Mouse (Mus musculus) lung, postnatal 10 days (tissue): ENCODE measurements at regions not wholly inside any gene's neighbourhood (a gene's known extent, or its start where the extent isn't known, plus 50 kb on each side); places are given as distances from the start of the nearest gene placed in this dataset.

ENCODE experiments used
- DNase-seq: peaks from one replicate; pipeline ENCODE4 v3.0.0; 2021

DNA sequence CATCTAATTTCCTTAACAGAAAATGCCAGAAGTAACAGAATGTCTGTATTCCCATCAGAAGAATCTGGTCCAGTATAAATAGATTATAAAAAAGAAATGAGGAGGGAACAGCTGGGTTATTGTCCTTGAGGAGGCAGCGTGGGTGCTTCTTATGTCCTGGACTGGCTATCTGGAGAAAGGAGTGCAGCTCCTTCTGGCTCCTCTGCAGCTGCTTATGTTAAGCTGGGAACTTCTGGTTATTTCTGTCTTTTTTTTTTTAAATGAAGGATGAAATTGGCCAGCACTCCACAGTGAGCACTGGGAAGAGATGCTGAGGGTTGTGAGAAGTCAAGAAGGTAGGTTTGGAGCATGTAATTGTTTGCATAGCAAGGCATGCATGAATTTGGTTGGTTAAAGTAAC is 441.5 kb downstream of the Ebf1 start:
- no peak for DNase-seq

- DNase-seq = no peak
Measured at GRCm38 (mm10) chr11:45066592-45066991, 449.5 kb downstream of the Ebf1 start.

DNA sequence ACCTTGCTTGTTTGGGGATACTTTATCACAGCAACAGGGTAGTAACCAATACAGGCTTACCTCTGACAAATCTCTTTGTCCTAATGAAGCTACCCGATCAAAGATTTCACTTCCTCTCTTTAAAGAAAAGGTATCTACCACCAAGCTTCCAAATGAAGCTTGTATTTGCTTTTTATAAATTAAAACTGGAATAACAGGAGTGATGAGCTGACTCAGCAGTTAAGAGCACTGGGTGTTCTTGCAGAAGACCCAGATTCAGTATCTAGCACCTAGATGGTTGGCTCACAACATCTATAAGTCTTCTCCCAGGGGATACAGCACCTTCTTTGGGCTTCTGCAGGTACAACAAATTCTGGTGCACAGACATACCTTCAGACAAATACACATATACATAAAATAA is 453.2 kb downstream of the Ebf1 start:
- no peak for DNase-seq

- DNase-seq = no peak
Measured at GRCm38 (mm10) chr11:45071195-45071594, 454.1 kb downstream of the Ebf1 start.

DNA sequence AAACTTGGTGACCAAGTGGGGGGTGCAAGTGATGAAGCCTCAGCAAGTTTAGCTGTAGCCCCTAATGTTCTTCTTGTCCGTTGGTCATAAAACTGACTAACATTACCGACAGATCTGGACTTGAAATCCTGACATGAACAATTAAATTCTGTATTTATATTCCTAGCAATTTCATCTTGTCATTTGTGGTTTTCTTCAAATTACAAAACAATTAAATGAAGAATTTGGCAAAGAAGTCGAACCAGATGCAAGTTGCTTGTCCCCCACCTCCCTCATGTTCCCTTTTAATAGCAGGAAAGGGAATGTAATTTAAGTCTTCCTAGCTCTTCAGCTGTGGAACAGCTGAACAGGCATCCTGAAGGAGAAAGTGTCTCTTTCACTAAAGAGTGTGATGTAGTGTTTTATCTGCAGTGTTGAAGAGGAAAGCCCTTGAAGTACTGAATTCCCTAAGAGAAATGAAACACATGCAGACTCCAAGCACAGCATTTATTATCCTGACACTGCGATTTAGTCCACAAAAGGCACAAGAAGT is 467.5 kb downstream of the Ebf1 start:
- no peak for DNase-seq

DNA sequence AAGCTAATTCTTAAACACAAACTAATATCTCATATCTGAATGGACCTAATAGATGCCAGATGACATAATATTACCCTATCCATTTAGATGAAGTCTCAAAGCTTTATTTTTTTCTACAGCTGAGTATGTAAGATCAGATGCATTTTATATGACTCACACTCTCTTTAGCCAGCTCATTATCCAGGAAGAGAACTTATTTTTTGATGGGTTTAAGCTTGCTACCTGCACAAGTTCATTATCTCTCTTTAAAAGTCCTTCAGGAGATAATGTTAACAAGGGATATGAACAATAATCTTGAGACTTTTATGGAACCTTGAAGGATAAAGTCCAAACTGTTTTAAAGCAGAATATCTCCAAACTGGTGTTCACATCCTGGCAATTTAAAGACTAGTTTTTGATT is 468.0 kb downstream of the Ebf1 start:
- no peak for DNase-seq

DNA sequence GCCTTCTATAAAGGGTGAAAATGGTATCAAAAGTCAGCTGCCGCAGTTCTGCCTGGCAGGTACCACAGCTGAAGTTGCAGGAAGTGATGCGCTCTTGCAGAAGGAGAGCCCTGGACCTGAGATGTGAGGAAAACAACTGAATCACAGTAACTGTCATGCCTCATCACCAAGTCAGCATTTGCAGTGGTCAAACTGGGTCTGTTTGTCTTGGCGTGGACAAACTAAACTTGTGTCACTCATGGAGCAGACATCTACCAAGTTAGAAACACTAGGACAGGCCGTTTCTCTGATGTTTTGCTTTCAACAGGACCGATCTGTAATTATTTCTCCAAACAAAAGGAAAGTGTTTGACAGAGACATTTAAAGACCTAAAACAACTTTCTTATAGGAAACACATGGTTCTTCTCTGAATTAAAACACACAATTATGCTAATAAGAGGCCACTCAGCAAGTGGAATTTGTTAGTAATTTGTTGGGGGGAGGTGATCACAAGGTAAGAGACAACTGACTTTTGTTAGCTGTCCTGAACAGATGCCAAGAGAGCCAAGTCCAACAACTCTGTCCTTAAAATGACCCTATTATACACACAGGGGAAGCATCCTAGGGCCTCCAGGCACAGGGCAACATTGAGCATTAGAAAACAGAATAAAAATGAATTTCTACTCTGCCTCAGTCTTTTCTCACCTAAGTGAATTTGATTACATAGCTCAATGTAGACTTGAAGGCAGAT is 470.2 kb downstream of the Ebf1 start:
- peak; percentile 17 for DNase-seq

- no peak for DNase-seq
Measured at GRCm38 (mm10) chr11:45088286-45088685, 471.2 kb downstream of the Ebf1 start.

- no peak for DNase-seq
Measured at GRCm38 (mm10) chr11:45089561-45089960, 472.4 kb downstream of the Ebf1 start.

- peak; percentile 14 for DNase-seq
Measured at GRCm38 (mm10) chr11:45103498-45104336, 486.6 kb downstream of the Ebf1 start.

- DNase-seq = no peak
Measured at GRCm38 (mm10) chr11:45116702-45117101, 499.6 kb downstream of the Ebf1 start.

GRCm38 (mm10) chr11:45123276-45123675 is 506.2 kb downstream of the Ebf1 start:
- DNase-seq = no peak

GRCm38 (mm10) chr11:45136781-45137180 is 519.7 kb downstream of the Ebf1 start:
- DNase-seq = no peak

DNA sequence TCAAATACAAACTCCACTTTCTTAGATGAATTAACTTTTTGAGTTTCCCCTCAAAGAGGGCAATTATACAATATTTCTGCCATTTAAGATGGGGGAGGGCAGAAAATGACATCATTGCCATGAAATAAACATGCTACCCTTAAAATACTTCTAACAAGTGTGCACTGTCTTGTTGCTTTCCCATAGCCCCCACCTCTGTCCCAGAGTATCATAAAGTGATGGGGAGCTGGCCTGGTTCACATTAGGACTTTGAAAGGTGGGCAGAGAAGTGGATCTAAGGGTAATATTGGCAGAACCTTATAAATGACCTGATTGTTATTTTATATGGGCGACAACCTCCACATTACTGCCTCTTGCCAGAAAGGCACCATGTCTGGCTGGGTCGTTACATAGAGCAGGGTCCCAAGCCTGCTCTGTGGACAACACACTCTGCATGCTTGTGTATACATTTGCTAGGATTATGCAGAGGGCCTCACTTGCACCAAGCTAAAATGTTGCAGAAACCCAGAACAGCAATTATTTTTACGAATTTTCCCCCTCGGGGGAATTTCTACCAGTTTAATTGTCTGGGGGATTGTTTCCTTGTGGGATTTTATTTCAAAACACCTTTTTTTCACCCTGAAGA is 521.3 kb downstream of the Ebf1 start:
- no peak for DNase-seq

GRCm38 (mm10) chr11:45140490-45140889 is 523.4 kb downstream of the Ebf1 start:
- DNase-seq = no peak

GRCm38 (mm10) chr11:45154070-45154469 is 537.0 kb downstream of the Ebf1 start:
- no peak for DNase-seq

GRCm38 (mm10) chr11:45154497-45154896 is 537.4 kb downstream of the Ebf1 start:
- no peak for DNase-seq

GRCm38 (mm10) chr11:45155782-45156181 is 538.7 kb downstream of the Ebf1 start:
- DNase-seq = no peak

- DNase-seq = no peak
Measured at GRCm38 (mm10) chr11:45158282-45158681, 541.2 kb downstream of the Ebf1 start.

- no peak for DNase-seq
Measured at GRCm38 (mm10) chr11:45160871-45161270, 543.8 kb downstream of the Ebf1 start.

- no peak for DNase-seq
Measured at GRCm38 (mm10) chr11:45173546-45173945, 556.4 kb downstream of the Ebf1 start.

- DNase-seq = no peak
Measured at GRCm38 (mm10) chr11:45174071-45174470, 557.0 kb downstream of the Ebf1 start.
